7 mouse cellular contexts compared by ENCODE assay signal in the genomic region with DNA sequence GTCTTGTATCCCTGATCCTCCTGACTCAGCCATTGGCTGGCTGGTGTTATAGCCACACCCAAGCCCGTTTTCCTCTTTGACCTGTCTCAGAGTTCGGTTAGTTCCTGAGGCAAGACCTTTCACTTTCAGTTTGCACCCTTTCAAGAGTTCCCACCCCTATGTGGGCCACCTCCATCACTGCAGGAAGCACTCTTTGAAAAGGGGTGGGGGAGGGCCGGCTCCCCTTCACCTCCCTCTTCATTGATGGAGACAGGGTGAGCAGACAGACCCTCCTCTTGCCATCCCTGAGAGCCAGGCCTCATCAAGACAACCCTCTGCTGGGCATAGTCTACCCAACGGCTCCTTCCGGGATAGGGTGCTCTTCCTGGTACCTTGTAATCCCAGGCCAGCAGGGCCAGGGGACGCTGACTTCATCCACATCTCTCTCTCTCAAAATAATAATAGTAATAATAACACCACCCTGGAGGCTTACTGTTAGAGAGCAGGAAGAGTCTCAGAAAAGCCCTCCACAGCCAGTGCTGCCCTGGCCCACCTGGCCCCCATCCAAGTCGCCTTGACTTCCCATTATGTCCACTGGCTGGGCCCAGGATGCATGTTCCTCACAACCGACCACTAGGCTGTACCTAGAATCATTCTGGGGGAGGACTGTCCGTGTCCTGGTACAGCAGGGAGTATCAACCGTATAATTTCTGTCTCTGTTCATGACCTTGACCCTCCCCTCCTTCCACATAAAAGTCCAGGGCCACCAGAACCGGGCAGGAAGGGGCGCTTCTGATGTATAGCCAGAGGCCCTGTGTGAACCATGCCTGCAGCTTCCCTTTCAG. TPM values are rescaled to one million over a fixed set of nuclear protein-coding genes. Genes with fewer than 3 reads are reported as not detected.
DNase-seq lines count a peak whose midpoint lies in the region.

No protein-coding gene starts in this region.

- no peaks in the 10 kb centered on the region for H3K27me3 ChIP-seq in heart, embryonic 10.5 days (ENCODE audit: insufficient read depth, poor library complexity, severe bottlenecking)
- no peaks in the 10 kb centered on the region for H3K27me3 ChIP-seq in splenic B cell, adult 2 months (ENCODE audit: control insufficient read depth, insufficient read depth, low read length, poor library complexity, severe bottlenecking)

- peak overlapping the region; percentile 97 for H3K27ac ChIP-seq in heart, embryonic 10.5 days

- H3K36me3 ChIP-seq in heart, embryonic 10.5 days, result peaks cover 37% of the 10 kb centered on the region
- peaks cover 2% of the 10 kb centered on the region for H3K36me3 ChIP-seq in splenic B cell, adult 2 months (ENCODE audit: control insufficient read depth, insufficient read depth, low read length, poor library complexity, severe bottlenecking)

- peaks cover 32% of the 10 kb centered on the region for H3K4me1 ChIP-seq in heart, embryonic 10.5 days

- H3K9me3 ChIP-seq in heart, embryonic 10.5 days, result no peaks in the 10 kb centered on the region

- peak; percentile 89 for DNase-seq in 416B (ENCODE audit: low read depth)
- DNase-seq in CD4-positive helper T cell, adult 2 months (ENCODE audit: low read depth, low spot score), result peak; percentile 88
- DNase-seq in cerebellum, adult 9-11 months, result peak; percentile 60
- no peak for DNase-seq in heart, embryonic 10.5 days (ENCODE audit: low spot score)
- DNase-seq in kidney, adult 9 months, result peak; percentile 61
- DNase-seq in lung, postnatal 25 days (ENCODE audit: low spot score), result peak; percentile 78
- peak; percentile 71 for DNase-seq in splenic B cell, adult 2 months (ENCODE audit: low read depth, low spot score)

- peak overlapping the region; percentile 80 for H3K4me3 ChIP-seq in heart, embryonic 10.5 days

- WGBS in heart, embryonic 10.5 days, result 33% methylated on average over 12 of the region's 12 CpGs

RNA-seq across cellular contexts. Expression of a gene that starts 1.1 kb away (rescaled TPM):
- 4.0 and 6.8 TPM in 2 replicates for polyA plus RNA-seq in heart, embryonic 10.5 days (2016; fragmentation: Nextera tagmentation; extraction: Ambion mirVana)

RNA-seq across cellular contexts. Expression of a gene that starts 29.4 kb away (rescaled TPM):
- polyA plus RNA-seq in heart, embryonic 10.5 days (2016; fragmentation: Nextera tagmentation; extraction: Ambion mirVana), result 2.9 TPM in 2 replicates

RNA-seq across cellular contexts. Expression of a gene that starts 54.7 kb away (rescaled TPM):
- polyA plus RNA-seq in heart, embryonic 10.5 days (2016; fragmentation: Nextera tagmentation; extraction: Ambion mirVana), result 12.5 and 14.6 TPM in 2 replicates
